ENCODE assay signal across 21 mouse cellular contexts in the genomic region with DNA sequence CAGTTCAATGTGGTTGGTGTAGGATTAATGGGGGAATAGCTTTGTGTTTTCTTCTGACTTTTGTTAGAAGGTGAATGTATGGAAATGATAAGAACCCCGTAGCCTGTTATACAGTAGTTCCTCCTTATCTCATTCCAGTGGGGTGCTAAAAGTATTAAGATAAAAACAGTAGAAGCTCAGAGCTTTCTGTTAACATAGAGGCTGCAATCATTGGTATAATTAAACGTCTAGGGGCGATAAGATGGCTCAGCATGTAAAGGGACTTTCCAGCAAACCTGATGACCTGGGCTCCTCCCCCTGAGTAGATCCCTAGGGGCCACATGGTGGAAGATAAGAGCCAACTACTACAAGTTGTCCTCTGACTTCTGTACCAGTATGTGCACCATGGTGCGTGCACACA. TPM values are rescaled to one million over a fixed set of nuclear protein-coding genes. Genes with fewer than 3 reads are reported as not detected.
DNase-seq lines count a peak whose midpoint lies in the region; ATAC-seq and TF ChIP-seq lines count a peak whose summit lies in the region.
"Had no signal": no experiment of that assay in that cellular context is flagged by ENCODE, and none has a peak within 500 bp of the region (broad histone marks: within the 10 kb centered on the region; RNA-seq: fewer than 3 reads in every experiment).

No protein-coding gene starts in this region.

- in situ Hi-C loops in CH12.LX (cut with MboI; ENCODE audit: low pct_ligation_motif_present, low pct_unique_long_range_greater_than_20kb, low sequenced_read_pairs), result no loop called here

- dilution Hi-C loops in CH12.LX (cut with MboI; ENCODE audit: extremely low pct_ligation_motif_present, extremely low pct_unique_long_range_greater_than_20kb, low sequenced_read_pairs), result no loop called here

- no peak for TF ChIP-seq RAD21 in CH12.LX (IDR thresholded peaks at IDR 0.05; ENCODE audit: low read depth, low read length)

- no peak overlapping the region for H3K4me2 ChIP-seq in CH12.LX (ENCODE audit: insufficient read depth, low read depth, poor library complexity, severe bottlenecking)
- H3K4me2 ChIP-seq in intestine, embryonic 16.5 days (ENCODE audit: low read depth, low read length), result no peak overlapping the region
- H3K4me2 ChIP-seq in liver, embryonic 16.5 days (ENCODE audit: low read depth, low read length), result no peak overlapping the region
- H3K4me2 ChIP-seq: embryonic facial prominence, embryonic 13.5 days; forebrain, embryonic 15.5 days; hindbrain, embryonic 12.5 days; limb, embryonic 12.5 days; lung, embryonic 15.5 days; neural tube, embryonic 15.5 days had no signal

- H3K27me3 ChIP-seq in CH12.LX (replicated peaks) (no peaks in the 10 kb centered on the region), G1E (ENCODE audit: insufficient read depth, low read length) (no peaks in the 10 kb centered on the region)
- 0 out of 2 replicates have a peak, but pooled peaks cover 3% of the 10 kb centered on the region for H3K27me3 ChIP-seq in intestine, embryonic 16.5 days (replicated peaks; ENCODE audit: control insufficient read depth, insufficient read depth, low read length)
- no peaks in the 10 kb centered on the region for H3K27me3 ChIP-seq in liver, embryonic 16.5 days (ENCODE audit: control insufficient read depth, insufficient read depth, low read depth, low read length)
- H3K27me3 ChIP-seq: embryonic facial prominence, embryonic 13.5 days; forebrain, embryonic 15.5 days; hindbrain, embryonic 12.5 days; limb, embryonic 12.5 days; lung, embryonic 15.5 days; neural tube, embryonic 15.5 days had no signal

- H3K9me3 ChIP-seq in CH12.LX (replicated peaks; ENCODE audit: low read length), result no peaks in the 10 kb centered on the region
- H3K9me3 ChIP-seq in G1E (replicated peaks), result peaks cover 8% of the 10 kb centered on the region
- no peaks in the 10 kb centered on the region for H3K9me3 ChIP-seq in intestine, embryonic 16.5 days (ENCODE audit: control insufficient read depth, low read length)
- no peaks in the 10 kb centered on the region for H3K9me3 ChIP-seq in liver, embryonic 16.5 days (replicated peaks; ENCODE audit: control insufficient read depth, low read length)
- H3K9me3 ChIP-seq: embryonic facial prominence, embryonic 13.5 days; forebrain, embryonic 15.5 days; heart, embryonic 10.5 days; hindbrain, embryonic 12.5 days; limb, embryonic 12.5 days; lung, embryonic 15.5 days; neural tube, embryonic 15.5 days had no signal

- H3K36me3 ChIP-seq in CH12.LX (replicated peaks in 1 of 2; ENCODE audit: control insufficient read depth in 1 of 2, insufficient read depth in 1 of 2, low read length in 1 of 2) (no peaks in the 10 kb centered on the region), G1E (replicated peaks) (peaks cover 54% of the 10 kb centered on the region)
- no peaks in the 10 kb centered on the region for H3K36me3 ChIP-seq in intestine, embryonic 16.5 days (ENCODE audit: control insufficient read depth, insufficient read depth, low read length)
- H3K36me3 ChIP-seq in liver, embryonic 16.5 days (ENCODE audit: control insufficient read depth, insufficient read depth), result no peaks in the 10 kb centered on the region
- H3K36me3 ChIP-seq: embryonic facial prominence, embryonic 13.5 days; forebrain, embryonic 15.5 days; heart, embryonic 10.5 days; hindbrain, embryonic 12.5 days; limb, embryonic 12.5 days; lung, embryonic 15.5 days; neural tube, embryonic 15.5 days had no signal

- H3K4me3 ChIP-seq in CH12.LX (replicated peaks in 1 of 3; ENCODE audit: low read depth in 2 of 3, low read length in 2 of 3, poor library complexity in 1 of 3) (no peak overlapping the region), G1E (ENCODE audit: low read depth, low read length) (no peak overlapping the region)
- no peak overlapping the region for H3K4me3 ChIP-seq in intestine, embryonic 16.5 days (ENCODE audit: low read length)
- no peak overlapping the region for H3K4me3 ChIP-seq in liver, embryonic 16.5 days (ENCODE audit: low read depth, low read length)
- H3K4me3 ChIP-seq: embryonic facial prominence, embryonic 13.5 days; forebrain, embryonic 15.5 days; heart, embryonic 10.5 days; hindbrain, embryonic 12.5 days; limb, embryonic 12.5 days; lung, embryonic 15.5 days; neural tube, embryonic 15.5 days had no signal

- WGBS in intestine, embryonic 16.5 days, result 64% methylated on average over 4 of the region's 4 CpGs
- 28% methylated on average over 4 of the region's 4 CpGs for WGBS in liver, embryonic 16.5 days (ENCODE audit: insufficient replicate concordance)

- H3K27ac ChIP-seq in CH12.LX (ENCODE audit: insufficient read depth, low read depth), result no peak overlapping the region
- H3K27ac ChIP-seq in intestine, embryonic 16.5 days (ENCODE audit: low read length), result no peak overlapping the region
- no peak overlapping the region for H3K27ac ChIP-seq in liver, embryonic 16.5 days (ENCODE audit: low read length)
- H3K27ac ChIP-seq: embryonic facial prominence, embryonic 13.5 days; forebrain, embryonic 15.5 days; heart, embryonic 10.5 days; hindbrain, embryonic 12.5 days; limb, embryonic 12.5 days; lung, embryonic 15.5 days; neural tube, embryonic 15.5 days had no signal

- H3K79me2 ChIP-seq in CH12.LX (replicated peaks; ENCODE audit: control insufficient read depth, extremely low read depth, insufficient read depth, poor library complexity, severe bottlenecking), result no peaks in the 10 kb centered on the region

- H3K4me1 ChIP-seq in CH12.LX (ENCODE audit: control insufficient read depth in 1 of 2, insufficient read depth in 2 of 2) (peaks cover 0 to 4% of the 10 kb centered on the region in 2 experiments; a peak in 2 of 4 replicates), G1E (ENCODE audit: insufficient read depth, low read depth, low read length) (peaks cover 54% of the 10 kb centered on the region)
- no peaks in the 10 kb centered on the region for H3K4me1 ChIP-seq in intestine, embryonic 16.5 days (ENCODE audit: control insufficient read depth, insufficient read depth, low read length)
- H3K4me1 ChIP-seq in liver, embryonic 16.5 days (ENCODE audit: control insufficient read depth, low read depth, low read length), result no peaks in the 10 kb centered on the region
- H3K4me1 ChIP-seq: embryonic facial prominence, embryonic 13.5 days; heart, embryonic 10.5 days; hindbrain, embryonic 12.5 days; limb, embryonic 12.5 days; lung, embryonic 15.5 days; neural tube, embryonic 15.5 days had no signal

- TF ChIP-seq POLR2A in CH12.LX (IDR thresholded peaks at IDR 0.05; ENCODE audit: low read depth, low read length), result no peak

- ATAC-seq in G1E (ENCODE audit: extremely low read depth, insufficient number of reproducible peaks, low FRiP score, poor library complexity, severe bottlenecking), result peak; percentile 91
- peak; percentile 73 for ATAC-seq in intestine, embryonic 16.5 days
- peak; percentile 90 for ATAC-seq in liver, embryonic 16.5 days (ENCODE audit: low read depth)
- no peak for ATAC-seq in activated CD4-positive, CD25-positive, alpha-beta regulatory T cell, adult 4 months
- ATAC-seq: forebrain, embryonic 15.5 days; inflammation-experienced regulatory T-cells, adult 6 months; midbrain, embryonic 16.5 days had no signal

- TF ChIP-seq CTCF in CH12.LX (conservative IDR thresholded peaks at IDR 0.05 in 1 of 2, IDR thresholded peaks at IDR 0.05 in 1 of 2; ENCODE audit: low read depth in 2 of 2, low read length in 2 of 2), result no peak
- no peak for TF ChIP-seq CTCF in G1E (IDR thresholded peaks at IDR 0.05; ENCODE audit: low read depth, low read length)

- DNase-seq in CH12.LX (ENCODE audit: extremely low read depth) (peak; percentile 12), G1E (ENCODE audit: low spot score) (peak; percentile 65)
- DNase-seq in lung, postnatal 4 days, result no peak
- no peak for DNase-seq in right cerebral cortex, postnatal 4 days
- DNase-seq: cerebellum, postnatal 10 days; gastrocnemius, postnatal 36 days; heart, postnatal 10 days; right cerebral cortex, postnatal 14 days; thymus, adult 2 months had no signal

- TF ChIP-seq EP300 in CH12.LX (IDR thresholded peaks at IDR 0.05; ENCODE audit: low read length), result no peak

- no peak overlapping the region for H3K9ac ChIP-seq in CH12.LX (ENCODE audit: insufficient read depth, low read depth)
- H3K9ac ChIP-seq in intestine, embryonic 16.5 days (ENCODE audit: low read depth, low read length), result no peak overlapping the region
- H3K9ac ChIP-seq in liver, embryonic 16.5 days (ENCODE audit: low read depth, low read length), result no peak overlapping the region
- H3K9ac ChIP-seq: embryonic facial prominence, embryonic 13.5 days; forebrain, embryonic 15.5 days; hindbrain, embryonic 12.5 days; limb, embryonic 12.5 days; lung, embryonic 15.5 days; neural tube, embryonic 15.5 days had no signal

TF ChIP-seq in CH12.LX, 34 proteins besides CTCF, POLR2A, EP300 and RAD21:
- TF ChIP-seq ZC3H11A (IDR thresholded peaks at IDR 0.05; ENCODE audit: low read depth, low read length), result no peak
- TF ChIP-seq ZKSCAN1 (IDR thresholded peaks at IDR 0.05; ENCODE audit: borderline replicate concordance, low read depth, low read length), result no peak
- no peak for TF ChIP-seq GABPA (IDR thresholded peaks at IDR 0.05; ENCODE audit: insufficient replicate concordance, low read depth, low read length)
- TF ChIP-seq JUN (IDR thresholded peaks at IDR 0.05; ENCODE audit: insufficient read depth, low read depth, low read length), result no peak
- TF ChIP-seq JUND (conservative IDR thresholded peaks at IDR 0.05; ENCODE audit: low read depth, low read length), result no peak
- no peak for TF ChIP-seq NELFE (IDR thresholded peaks at IDR 0.05; ENCODE audit: low read depth, low read length)
- no peak for TF ChIP-seq CHD1 (IDR thresholded peaks at IDR 0.05; ENCODE audit: low read depth, low read length)
TF ChIP-seq in CH12.LX: peak in this region for 0.

RNA-seq across cellular contexts. Expression of a gene that starts 12.8 kb away (rescaled TPM):
- not detected in 2 replicates for total RNA-seq in CH12.LX (2012; rRNA removed)
- total RNA-seq in CH12.LX (2014; rRNA removed), result not detected in 2 replicates
- polyA plus RNA-seq in CH12.LX (2012; ENCODE audit: insufficient read length, low read depth), result not detected in 2 replicates
- 14.5 and 19.0 TPM in 2 replicates for total RNA-seq in G1E (2014; fragmentation: Nextera tagmentation)
- 2.8 and 3.1 TPM in 2 replicates for total RNA-seq in G1E (2017)
- 2.7 and 2.8 TPM in 2 replicates for polyA plus RNA-seq in G1E (2012)
- 1.3 and 1.4 TPM in 2 replicates for polyA plus RNA-seq in intestine, embryonic 16.5 days (2015; fragmentation: Nextera tagmentation; extraction: Ambion mirVana)
- 0.12 and 0.29 TPM in 2 replicates for polyA plus RNA-seq in liver, embryonic 16.5 days (2015; fragmentation: Nextera tagmentation; extraction: Ambion mirVana)
- polyA plus RNA-seq in activated CD4-positive, CD25-positive, alpha-beta regulatory T cell, adult 4 months (2017; shearing (Covaris generic)), result not detected
- total RNA-seq: gastrocnemius, postnatal 36 days had no signal
- polyA plus RNA-seq: inflammation-experienced regulatory T-cells, adult 6 months had no signal

Comparison
In these comparisons a context has a peak if more than half of its experiments do, and no peak if none do; other contexts are left out.
1. DNase-seq: peak in CH12.LX (single experiment) and G1E (single experiment); none in lung, postnatal 4 days (0 of 2) and right cerebral cortex, postnatal 4 days (single experiment).